Mouse (Mus musculus) hindbrain, embryonic 14.5 days (tissue): Measurements from ENCODE around the gene Fancc. TPM values are rescaled to one million over a fixed set of nuclear protein-coding genes. Genes with fewer than 3 reads are reported as not detected.

Experiments
- ATAC-seq: fragments of 200-750 bp; cut with Nextera tagmentation; 2 replicates; pipeline ENCODE4 v1.8.0; 2017; ENCODE audit warnings: moderate number of reproducible peaks, mild to moderate bottlenecking, moderate TSS enrichment, moderate library complexity; ENCODE audit not compliant: low FRiP score
- DNase-seq: peaks from one replicate; pipeline ENCODE4 v3.0.0-alpha.2; 2015; ENCODE audit warnings: low spot score
- H3K27ac ChIP-seq: fragments of 300-500 bp; sonication (generic); 2 replicates; pipeline ENCODE4 v1.5.1; 2014; ENCODE audit warnings: mild to moderate bottlenecking, moderate library complexity
- H3K27me3 ChIP-seq: fragments of 300-500 bp; sonication (generic); 2 replicates; pipeline ENCODE4 v1.6.1; 2014; ENCODE audit warnings: mild to moderate bottlenecking, low read length, mixed read lengths; ENCODE audit not compliant: control insufficient read depth, insufficient read depth
- H3K36me3 ChIP-seq: fragments of 300-500 bp; sonication (generic); replicated peaks from 2 replicates; pipeline ENCODE4 v1.6.1; 2014; ENCODE audit not compliant: control insufficient read depth, insufficient read depth
- H3K4me1 ChIP-seq: fragments of 300-500 bp; sonication (generic); replicated peaks from 2 replicates; pipeline ENCODE4 v1.6.1; 2014; ENCODE audit warnings: antibody characterized with exemption, low read length, mixed read lengths; ENCODE audit not compliant: control insufficient read depth, insufficient read depth
- H3K4me2 ChIP-seq: fragments of 300-500 bp; sonication (generic); replicated peaks from 2 replicates; pipeline ENCODE4 v1.6.1; 2014; ENCODE audit warnings: mild to moderate bottlenecking, moderate library complexity
- H3K4me3 ChIP-seq: fragments of 300-500 bp; sonication (generic); replicated peaks from 2 replicates; pipeline ENCODE4 v1.5.1; 2014; ENCODE audit warnings: mild to moderate bottlenecking, low read length
- H3K9ac ChIP-seq: fragments of 300-500 bp; sonication (generic); 2 replicates; pipeline ENCODE4 v1.6.1; 2014
- H3K9me3 ChIP-seq: fragments of 300-500 bp; sonication (generic); 2 replicates; pipeline ENCODE4 v1.6.1; 2016; ENCODE audit warnings: low read length; ENCODE audit not compliant: control insufficient read depth
- whole genome bisulfite sequencing: fragments of 180-500 bp; shearing (Covaris S2); extraction: QIAGEN DNeasy Blood & Tissue Kit; methylation state at CpG from one replicate; pipeline ENCODE4 v1.1.7; 2014; 5-methylcytosine and 5-hydroxymethylcytosine counted together
- polyA plus RNA-seq: library from polyadenylated mRNA; unstranded; fragments of >200 nt; fragmentation: Nextera tagmentation; extraction: Ambion mirVana; gene quantifications from 2 replicates; pipeline ENCODE4 v1.2.1, GENCODE M21; 2014

Gene Fancc
- polyA plus RNA-seq, 1 experiment from 2014 or later: 15.9 TPM

- ATAC-seq: no peak
- Histone ChIP-seq H3K9me3 (no peaks in the 10 kb centered on the region), H3K9ac (peak overlapping the region; percentile 67; the same call in 1 of the 2 replicates), H3K4me1 (peaks cover 29% of the 10 kb centered on the region), H3K4me3 (peak overlapping the region; percentile 51; the same call in 1 of the 2 replicates), H3K27me3 (no peaks in the 10 kb centered on the region), H3K4me2 (peak overlapping the region; percentile 63), H3K27ac (no peak overlapping the region), H3K36me3 (no peaks in the 10 kb centered on the region)
- WGBS: 90% methylated on average over 3 of the region's 3 CpGs
- DNase-seq: no peak
Measured at GRCm38 (mm10) chr13:63241665-63242064, 255.4 kb downstream of the Fancc start.

GRCm38 (mm10) chr13:63240835-63241234 is 256.2 kb downstream of the Fancc start:
- 47% methylated on average over 5 of the region's 5 CpGs for WGBS
- H3K4me1 ChIP-seq: peaks cover 29% of the 10 kb centered on the region

GRCm38 (mm10) chr13:63239877-63240671 is 257.0 kb downstream of the Fancc start:
- H3K27ac ChIP-seq: peak overlapping the region; percentile 57
- H3K4me2 ChIP-seq: peak overlapping the region; percentile 63
- WGBS: under 1% methylated on average over 51 of the region's 51 CpGs
- peaks cover 29% of the 10 kb centered on the region for H3K4me1 ChIP-seq
- peak overlapping the region; percentile 51 for H3K4me3 ChIP-seq
- H3K27me3 ChIP-seq: no peaks in the 10 kb centered on the region
- DNase-seq (peak; percentile 48), ATAC-seq (peak; percentile 87)
- H3K36me3 ChIP-seq: no peaks in the 10 kb centered on the region
- H3K9ac ChIP-seq: peak overlapping the region; percentile 67
- H3K9me3 ChIP-seq: no peaks in the 10 kb centered on the region

More at GRCm38 (mm10) chr13:63240835-63241234, 256.2 kb downstream of the Fancc start:
- Histone ChIP-seq H3K4me3 (peak overlapping the region; percentile 51), H3K4me2 (peak overlapping the region; percentile 63), H3K27ac (no peak overlapping the region), H3K36me3 (no peaks in the 10 kb centered on the region), H3K9me3 (no peaks in the 10 kb centered on the region), H3K9ac (peak overlapping the region; percentile 67), H3K27me3 (no peaks in the 10 kb centered on the region)
- no peak for DNase-seq
- ATAC-seq: no peak

GRCm38 (mm10) chr13:63239301-63239804 is 257.7 kb downstream of the Fancc start:
- H3K4me2 ChIP-seq: peak overlapping the region; percentile 63
- peak overlapping the region; percentile 67 for H3K9ac ChIP-seq
- H3K4me3 ChIP-seq: peak overlapping the region; percentile 51
- DNase-seq (no peak), ATAC-seq (peak; percentile 71)
- H3K4me1 ChIP-seq: peaks cover 29% of the 10 kb centered on the region
- 4% methylated on average over 11 of the region's 11 CpGs for WGBS
- peak overlapping the region; percentile 57 for H3K27ac ChIP-seq
- no peaks in the 10 kb centered on the region for H3K27me3 ChIP-seq
- H3K9me3 ChIP-seq: no peaks in the 10 kb centered on the region
- H3K36me3 ChIP-seq: no peaks in the 10 kb centered on the region

- no peaks in the 10 kb centered on the region for H3K9me3 ChIP-seq
- no peak overlapping the region for H3K9ac ChIP-seq
- H3K4me2 ChIP-seq: no peak overlapping the region
- 92% methylated on average over 7 of the region's 7 CpGs for WGBS
- no peak overlapping the region for H3K4me3 ChIP-seq
- peaks cover 28% of the 10 kb centered on the region for H3K4me1 ChIP-seq
- no peaks in the 10 kb centered on the region for H3K36me3 ChIP-seq
- no peaks in the 10 kb centered on the region for H3K27me3 ChIP-seq
- ATAC-seq: no peak
- H3K27ac ChIP-seq: no peak overlapping the region
- DNase-seq: no peak
Measured at GRCm38 (mm10) chr13:63238045-63238444, 259.0 kb downstream of the Fancc start.

GRCm38 (mm10) chr13:63236159-63236893 is 260.8 kb downstream of the Fancc start:
- peaks cover 19% of the 10 kb centered on the region for H3K4me1 ChIP-seq
- 61% methylated on average over 5 of the region's 5 CpGs for WGBS
- H3K27me3 ChIP-seq: no peaks in the 10 kb centered on the region
- no peak overlapping the region for H3K4me2 ChIP-seq
- H3K27ac ChIP-seq: no peak overlapping the region
- no peaks in the 10 kb centered on the region for H3K36me3 ChIP-seq
- no peaks in the 10 kb centered on the region for H3K9me3 ChIP-seq
- no peak overlapping the region for H3K4me3 ChIP-seq
- DNase-seq: no peak
- no peak for ATAC-seq
- H3K9ac ChIP-seq: no peak overlapping the region

GRCm38 (mm10) chr13:63235551-63235950 is 261.5 kb downstream of the Fancc start:
- Histone ChIP-seq H3K4me1 (peaks cover 12% of the 10 kb centered on the region), H3K27me3 (no peaks in the 10 kb centered on the region), H3K27ac (no peak overlapping the region), H3K9ac (no peak overlapping the region), H3K36me3 (no peaks in the 10 kb centered on the region), H3K9me3 (no peaks in the 10 kb centered on the region), H3K4me3 (no peak overlapping the region), H3K4me2 (no peak overlapping the region)
- DNase-seq (no peak), ATAC-seq (no peak)
- 88% methylated on average over 3 of the region's 3 CpGs for WGBS
